Mouse (Mus musculus): ENCODE measurements around the gene Bach2.

Gene Bach2

GRCm38 (mm10) chr4:32251946-32252672 lies 13.5 kb downstream of the Bach2 start:
- DNase-seq: peak in 1 of 2 experiments; percentile 39

- DNase-seq: no peak
Measured at GRCm38 (mm10) chr4:32257686-32258085, 19.1 kb downstream of the Bach2 start.

- DNase-seq: peak in 1 of 2 experiments; percentile 40
Measured at GRCm38 (mm10) chr4:32258093-32258492, 19.5 kb downstream of the Bach2 start.

- no peak for DNase-seq
Measured at GRCm38 (mm10) chr4:32258596-32258995, 20.0 kb downstream of the Bach2 start.

GRCm38 (mm10) chr4:32260909-32261308 lies 22.3 kb downstream of the Bach2 start:
- DNase-seq: no peak

- DNase-seq: no peak
Measured at GRCm38 (mm10) chr4:32262825-32263684, 24.5 kb downstream of the Bach2 start.

GRCm38 (mm10) chr4:32263685-32264038 lies 25.1 kb downstream of the Bach2 start:
- DNase-seq: no peak

- no peak for DNase-seq
Measured at GRCm38 (mm10) chr4:32264892-32265291, 26.3 kb downstream of the Bach2 start.

GRCm38 (mm10) chr4:32266731-32267130 lies 28.1 kb downstream of the Bach2 start:
- DNase-seq: no peak

GRCm38 (mm10) chr4:32268042-32268441 lies 29.4 kb downstream of the Bach2 start:
- DNase-seq: no peak

- no peak for DNase-seq
Measured at GRCm38 (mm10) chr4:32272398-32272797, 33.8 kb downstream of the Bach2 start.

GRCm38 (mm10) chr4:32274776-32275294 lies 36.2 kb downstream of the Bach2 start:
- no peak for DNase-seq

GRCm38 (mm10) chr4:32279842-32280241 lies 41.2 kb downstream of the Bach2 start:
- no peak for DNase-seq

- no peak for DNase-seq
Measured at GRCm38 (mm10) chr4:32280401-32280800, 41.8 kb downstream of the Bach2 start.

- no peak for DNase-seq
Measured at GRCm38 (mm10) chr4:32281306-32281705, 42.7 kb downstream of the Bach2 start.

GRCm38 (mm10) chr4:32286405-32286804 lies 47.8 kb downstream of the Bach2 start:
- no peak for DNase-seq

GRCm38 (mm10) chr4:32288036-32288860 lies 49.6 kb downstream of the Bach2 start:
- peak; percentile 50 to 51 for DNase-seq

GRCm38 (mm10) chr4:32289845-32290244 lies 51.2 kb downstream of the Bach2 start:
- no peak for DNase-seq

GRCm38 (mm10) chr4:32291406-32291805 lies 52.8 kb downstream of the Bach2 start:
- no peak for DNase-seq

GRCm38 (mm10) chr4:32293686-32294265 lies 55.2 kb downstream of the Bach2 start:
- DNase-seq: no peak

GRCm38 (mm10) chr4:32297071-32297671 lies 58.6 kb downstream of the Bach2 start:
- DNase-seq: no peak

GRCm38 (mm10) chr4:32299221-32299620 lies 60.6 kb downstream of the Bach2 start:
- no peak for DNase-seq

All from cerebellum, adult 18-20 months (tissue).